Mouse (Mus musculus) left cerebral cortex, postnatal 14 days (tissue): ENCODE data around the gene Smyd4. TPM values are rescaled to one million over a fixed set of nuclear protein-coding genes. Genes with fewer than 3 reads are reported as not detected.
"Not testable (repeated sequence)": the region's sequence is repeated elsewhere in the genome, so short reads cannot be mapped to it uniquely, and the experiment has no call there.

Experiments used
- DNase-seq, 2 experiments: peaks; one replicate each; pipeline ENCODE4 v3.0.0; 2021 to 2022; ENCODE audit warnings: low spot score in 2 of 2, mixed read lengths in 1 of 2
- intact Hi-C: fragments of 180-260 bp; cut with DNase I; formaldehyde crosslinking; loops from one replicate; pipeline ENCODE4 v1.15.1; 2025
- total RNA-seq, 2 experiments: library from RNA; stranded (reverse); gene quantifications; 2 replicates each; pipeline ENCODE4 v1.2.3; 2021

Smyd4 gene
- total RNA-seq, 2 experiments from 2014 or later = 10.6 to 11.6 TPM

DNA sequence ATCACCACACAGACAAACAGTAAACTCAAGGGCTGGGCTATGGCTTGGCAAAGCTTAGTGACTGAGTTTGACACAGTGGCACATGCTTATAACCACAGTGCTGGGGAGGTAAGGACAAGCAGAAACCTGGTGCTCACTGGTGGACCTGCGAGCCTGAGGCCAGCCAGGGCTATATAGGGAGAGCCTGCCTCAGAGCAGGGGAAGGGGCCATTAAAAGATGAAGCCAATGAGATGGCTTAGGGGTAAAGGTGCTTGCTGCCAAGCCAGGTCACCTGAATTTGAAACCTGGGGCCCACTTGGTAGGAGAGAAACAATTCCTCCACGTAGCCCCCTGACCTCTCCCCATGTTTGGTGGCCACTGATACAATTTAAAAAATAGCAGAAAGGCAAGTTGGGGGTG lies 5.1 kb upstream of the Smyd4 start:
- intact Hi-C loops = no loop called here
- DNase-seq = no peak

DNA sequence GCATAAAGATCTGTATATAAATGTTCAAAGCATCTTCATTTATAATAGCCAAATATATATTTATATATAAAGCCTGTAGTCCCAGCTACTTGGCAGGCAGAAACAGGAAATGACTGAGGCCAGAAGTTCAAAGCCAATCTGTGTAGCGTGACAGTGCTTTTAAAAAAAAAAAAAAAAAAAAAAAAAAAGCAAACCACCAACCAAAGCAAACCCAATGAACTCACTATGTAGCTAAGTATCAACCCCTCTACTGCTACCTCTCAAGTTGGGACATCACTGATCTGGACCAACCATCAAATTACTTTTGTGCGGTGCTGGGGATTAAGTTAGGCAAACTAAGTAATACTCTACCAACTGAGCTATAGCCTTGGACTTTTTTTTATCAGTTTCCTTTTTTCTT lies 4.1 kb upstream of the Smyd4 start:
- no peak for DNase-seq
- intact Hi-C loops = no loop called here

DNA sequence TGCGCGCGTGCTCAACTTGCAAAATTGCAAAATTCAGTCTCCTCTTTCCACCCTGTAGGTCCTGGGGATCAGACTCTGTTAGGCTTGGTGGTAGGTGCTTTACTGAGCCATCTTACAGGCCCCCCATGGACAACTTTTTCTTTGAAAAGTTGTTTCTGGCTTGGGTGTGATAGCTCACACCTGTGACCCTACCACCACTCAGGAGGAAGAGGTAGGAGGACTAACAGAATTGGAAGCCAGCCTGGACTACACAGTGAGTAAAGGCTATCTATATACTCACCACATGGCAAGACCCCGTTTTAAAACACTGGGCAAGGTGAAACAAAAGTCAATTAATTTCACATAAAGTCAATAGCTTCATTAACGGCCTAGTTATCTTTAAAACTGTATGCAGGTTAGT lies 3.5 kb upstream of the Smyd4 start:
- intact Hi-C loops = no loop called here
- no peak for DNase-seq

- no peak for DNase-seq
- intact Hi-C loops = no loop called here
These were observed 1.6 kb upstream of the Smyd4 start for GRCm38 (mm10) chr11:75346556-75347187.

- no peak for DNase-seq
- intact Hi-C loops = no loop called here
These were observed 1.0 kb upstream of the Smyd4 start for GRCm38 (mm10) chr11:75347188-75347585.

DNA sequence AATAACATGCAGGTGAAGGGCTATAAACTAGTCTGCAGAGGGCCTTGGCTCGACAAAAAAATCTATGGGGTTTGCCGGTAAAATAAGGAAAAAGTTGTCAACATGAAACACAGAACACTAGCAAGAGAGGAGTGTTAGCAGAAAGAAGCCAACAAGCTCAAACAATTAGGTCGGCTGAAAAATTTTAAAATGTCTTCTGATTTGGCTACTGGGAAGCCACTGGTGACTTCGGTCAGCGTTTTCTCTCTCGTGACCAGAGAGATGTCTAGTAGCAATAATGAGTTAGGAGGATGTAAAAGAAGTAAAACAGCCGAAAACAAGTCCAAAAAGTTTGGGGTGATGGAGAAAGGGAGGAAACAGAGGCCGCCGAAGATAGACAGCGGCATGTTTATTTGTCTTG lies 637 bp upstream of the Smyd4 start:
- intact Hi-C loops = no loop called here
- no peak for DNase-seq

- no peak for DNase-seq
- intact Hi-C loops = no loop called here
These were observed 643 bp downstream of the Smyd4 start for GRCm38 (mm10) chr11:75348890-75349261.

DNA sequence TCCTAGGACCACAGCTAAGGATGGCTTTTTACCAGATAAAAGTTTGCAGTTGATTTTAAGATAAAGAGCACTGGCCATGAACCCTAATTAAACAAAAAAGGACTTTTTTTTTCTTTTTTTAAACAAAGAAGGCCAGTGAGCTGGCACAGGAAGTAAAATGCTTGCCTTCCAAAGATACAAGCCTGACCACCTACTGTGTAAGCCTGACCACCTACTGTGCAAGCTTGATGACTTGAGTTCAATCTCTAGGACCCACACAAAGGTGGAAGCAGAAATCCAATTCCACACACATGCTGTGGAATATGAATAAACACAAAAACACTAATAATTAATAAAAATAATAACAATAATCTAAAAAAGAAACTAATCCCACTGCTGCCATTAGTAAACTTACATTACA lies 3.0 kb downstream of the Smyd4 start:
- DNase-seq = no peak
- intact Hi-C loops = no loop called here

DNA sequence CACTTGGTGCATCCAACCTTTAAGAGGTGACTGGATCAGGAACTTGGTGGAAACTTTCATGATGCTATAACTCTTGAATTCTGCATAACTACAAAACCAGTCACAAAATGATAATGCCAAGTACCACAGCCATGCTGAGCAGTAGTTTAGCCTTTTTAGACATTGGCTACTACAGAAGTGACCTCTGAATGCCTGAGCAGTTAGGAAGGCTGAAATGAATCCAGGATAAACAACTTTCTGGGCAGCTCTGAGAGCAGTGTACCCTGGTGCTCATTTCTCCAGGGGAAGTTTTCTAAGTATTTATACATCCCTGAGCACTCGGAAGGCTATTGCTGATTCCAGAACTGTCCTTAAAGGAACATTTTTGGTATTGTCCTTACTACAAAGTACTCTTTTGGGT lies 7.2 kb downstream of the Smyd4 start:
- intact Hi-C loops = no loop called here
- no peak for DNase-seq

DNA sequence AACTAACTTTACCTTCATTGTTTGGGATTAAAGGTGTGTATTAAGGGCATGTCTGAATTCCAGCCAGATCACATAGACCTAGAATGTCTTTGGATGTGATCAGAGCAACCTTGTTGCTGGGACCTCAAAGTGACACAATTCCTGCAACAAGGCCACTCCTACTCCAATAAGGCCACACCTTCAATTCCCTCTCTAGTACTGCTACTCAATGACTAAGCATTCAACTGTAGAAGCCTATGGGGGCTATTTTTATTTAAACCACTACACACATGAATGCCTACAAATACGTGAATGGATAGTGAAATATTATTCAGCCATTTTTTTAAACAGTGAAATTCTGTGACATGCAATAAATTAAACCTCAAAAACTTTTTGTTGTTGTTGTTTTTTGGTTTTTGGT lies 28.9 kb downstream of the Smyd4 start:
- no peak for DNase-seq
- intact Hi-C loops = no loop called here

DNA sequence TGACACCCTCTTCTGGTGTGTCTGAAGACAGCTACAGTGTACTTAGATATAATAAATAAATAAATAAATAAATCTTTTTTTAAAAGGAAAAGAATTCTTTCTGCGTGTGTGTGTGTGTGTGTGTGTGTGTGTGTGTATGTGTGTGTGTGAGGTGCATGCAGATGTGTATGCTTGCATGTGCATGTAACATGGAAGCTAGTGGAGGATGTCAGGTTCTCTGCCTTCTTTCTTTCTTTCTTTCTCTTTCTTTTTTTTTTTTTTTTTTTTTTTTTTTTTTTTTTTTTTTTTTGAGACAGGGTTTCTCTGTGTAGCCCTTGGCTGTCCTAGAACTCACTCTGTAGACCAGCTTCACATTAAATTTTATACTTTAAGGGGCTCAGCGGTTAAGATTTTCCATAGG lies 30.6 kb downstream of the Smyd4 start:
- intact Hi-C loops, DNase-seq: not testable (repeated sequence)

GRCm38 (mm10) chr11:75383529-75383928 lies 35.3 kb downstream of the Smyd4 start:
- intact Hi-C loops = not testable (repeated sequence)

GRCm38 (mm10) chr11:75395611-75396010 lies 47.4 kb downstream of the Smyd4 start:
- DNase-seq = no peak
- intact Hi-C loops = loop anchor here (5.0 to 10.0 kb wide), 2 partner anchors 101 to 213 kb away; no protein-coding TSS in a partner anchor

More at GRCm38 (mm10) chr11:75383529-75383928, 35.3 kb downstream of the Smyd4 start:
- DNase-seq = not testable (repeated sequence)

DNA sequence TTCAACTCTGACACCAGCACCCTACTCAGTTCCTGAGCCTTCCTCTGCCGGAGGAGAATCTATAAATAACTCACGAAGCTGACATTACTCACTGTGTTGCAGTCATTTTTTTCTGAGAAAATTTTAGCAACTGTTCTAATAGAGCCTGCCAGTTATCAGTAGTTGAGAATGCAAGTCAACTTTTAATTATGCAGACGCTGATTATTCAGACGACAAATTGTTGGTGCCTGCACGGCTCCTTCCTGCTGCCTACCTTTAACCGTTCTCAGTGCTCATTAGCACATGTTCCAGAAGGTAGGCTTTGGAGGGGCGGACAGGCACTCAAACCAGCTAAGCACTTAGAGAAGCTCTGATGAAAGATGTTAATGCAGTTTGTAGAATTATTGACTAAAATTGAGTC lies 49.2 kb downstream of the Smyd4 start:
- intact Hi-C loops = loop anchor here (5.0 to 10.0 kb wide), 2 partner anchors 103 to 215 kb away; no protein-coding TSS in a partner anchor
- no peak for DNase-seq

DNA sequence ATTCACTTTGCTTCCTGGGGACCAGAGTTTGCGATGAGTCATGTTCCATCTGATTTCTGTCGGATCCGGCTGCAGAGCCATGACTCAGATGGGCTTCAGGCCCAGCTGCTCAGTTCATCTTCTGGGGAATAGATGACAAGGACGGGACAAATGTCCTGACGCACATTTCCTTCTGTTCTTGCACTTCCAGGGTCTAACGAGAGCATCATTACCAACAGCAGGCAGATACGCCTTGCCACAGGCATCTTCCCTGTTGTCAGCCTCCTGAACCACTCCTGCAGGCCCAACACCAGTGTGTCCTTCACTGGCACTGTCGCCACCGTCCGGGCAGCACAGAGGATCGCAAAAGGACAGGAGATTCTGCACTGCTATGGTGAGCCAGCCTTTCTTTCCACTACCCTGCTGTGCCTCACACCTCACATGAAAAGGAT lies 51.2 kb downstream of the Smyd4 start:
- peak; percentile 45 for DNase-seq
- intact Hi-C loops = loop anchor here (5.0 to 10.0 kb wide), 2 partner anchors 105 to 217 kb away; no protein-coding TSS in a partner anchor

DNA sequence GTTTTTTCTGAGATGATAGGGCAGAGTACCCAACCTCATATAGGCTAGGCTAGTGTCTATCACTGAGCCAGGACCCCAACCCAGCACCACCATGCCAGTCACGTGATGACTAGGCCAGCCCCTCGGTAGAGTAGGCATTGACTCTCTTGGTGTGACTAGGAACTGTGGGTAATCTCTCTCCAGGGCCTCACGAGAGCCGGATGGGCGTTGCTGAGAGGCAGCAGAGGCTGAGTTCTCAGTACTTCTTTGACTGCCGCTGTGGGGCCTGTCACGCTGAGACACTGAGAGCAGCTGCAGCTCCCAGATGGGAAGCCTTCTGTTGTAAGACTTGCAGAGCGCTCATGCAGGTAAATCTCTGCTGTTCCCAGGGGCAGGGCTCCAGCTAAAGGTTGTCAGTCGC lies 51.9 kb downstream of the Smyd4 start:
- peak; percentile 18 to 44 for DNase-seq
- intact Hi-C loops = loop anchor here (5.0 to 10.0 kb wide), 2 partner anchors 57 to 115 kb away; partner anchors contain the start of genes Rilp and Scarf1

GRCm38 (mm10) chr11:75402271-75402690 lies 54.0 kb downstream of the Smyd4 start:
- DNase-seq = peak; percentile 65 to 80
- intact Hi-C loops = loop anchor here (5.0 to 10.0 kb wide), 2 partner anchors 55 to 113 kb away; partner anchors contain the start of genes Rilp and Scarf1

DNA sequence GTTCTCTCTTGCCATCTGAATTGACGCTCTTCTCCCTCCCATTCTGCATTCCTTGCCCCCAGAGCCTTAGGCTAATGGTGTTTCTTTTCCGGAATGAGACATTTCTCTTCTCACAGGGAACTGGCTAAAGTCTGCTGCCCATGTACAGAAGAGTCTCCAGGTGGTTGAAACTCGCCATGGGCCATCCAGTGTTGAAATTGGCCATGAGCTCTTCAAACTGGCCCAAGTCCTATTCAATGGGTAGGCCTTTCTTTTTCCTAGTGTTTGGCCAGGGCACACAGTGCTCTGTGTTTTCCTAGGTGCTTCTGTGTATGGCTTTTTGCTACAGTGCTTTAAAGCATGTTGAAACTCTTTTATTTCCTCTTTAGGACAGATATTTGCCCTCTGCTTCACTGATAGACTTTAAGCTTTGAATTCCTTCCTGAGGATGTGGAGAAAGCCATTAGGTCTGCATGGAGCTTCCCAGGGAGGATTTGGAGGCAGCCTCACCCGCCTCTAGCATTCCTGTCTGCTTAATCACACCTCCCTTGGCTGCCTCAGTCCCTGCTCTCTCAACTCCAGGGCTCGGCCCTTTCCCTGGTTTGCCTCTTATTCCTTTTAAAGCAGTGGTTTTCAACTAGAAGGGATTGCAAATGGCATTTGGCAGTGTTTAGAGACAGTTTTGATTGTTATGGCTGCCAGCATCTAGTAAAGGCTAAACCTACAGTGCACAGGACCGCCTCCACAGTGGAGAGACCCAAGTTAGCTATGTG lies 55.2 kb downstream of the Smyd4 start:
- intact Hi-C loops = loop anchor here (5.0 to 10.0 kb wide), 2 partner anchors 54 to 111 kb away; partner anchors contain the start of genes Rilp and Scarf1
- no peak for DNase-seq

DNA sequence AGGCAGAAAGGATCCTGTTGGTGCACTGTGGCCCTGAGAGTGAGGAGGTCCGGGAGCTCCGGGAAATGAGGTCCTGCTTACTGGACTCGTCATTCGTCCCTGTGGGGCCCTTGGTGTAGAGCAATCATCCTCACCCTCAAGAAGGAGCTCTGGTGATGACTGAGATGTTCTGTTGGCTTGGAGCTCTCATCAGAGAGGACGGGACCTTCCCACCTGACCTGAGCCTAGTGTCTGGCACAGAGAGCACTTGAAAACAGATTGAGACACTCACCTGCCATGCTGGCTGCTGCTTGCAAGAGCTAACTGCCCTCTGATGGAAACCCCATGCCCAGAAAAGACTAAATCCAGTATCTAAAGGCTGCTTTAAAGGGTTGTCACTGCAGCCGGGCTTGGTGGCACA lies 56.6 kb downstream of the Smyd4 start:
- no peak for DNase-seq
- intact Hi-C loops = loop anchor here (5.0 to 10.0 kb wide), 2 partner anchors 52 to 110 kb away; partner anchors contain the start of genes Rilp and Scarf1

DNA sequence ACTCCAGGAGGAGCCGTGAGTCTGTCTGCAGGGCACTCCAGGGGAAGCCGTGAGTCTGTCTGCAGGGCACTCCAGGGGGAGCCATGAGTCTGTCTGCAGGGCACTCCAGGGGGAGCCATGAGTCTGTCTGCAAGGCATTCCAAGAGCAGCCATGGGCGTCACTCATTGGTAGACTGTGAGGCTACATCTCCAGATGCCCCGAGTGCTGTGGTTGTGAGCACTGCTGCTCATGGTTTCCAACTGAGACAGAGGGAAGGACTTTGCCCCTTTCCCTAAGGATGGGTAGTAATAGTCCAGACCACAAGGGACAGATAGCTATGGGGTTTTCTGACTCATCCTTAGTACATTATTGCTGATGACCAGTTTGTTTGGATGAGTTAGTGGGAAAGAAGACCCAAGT lies 57.9 kb downstream of the Smyd4 start:
- intact Hi-C loops = loop anchor here (10.0 kb wide), 1 partner anchor 109 kb away; the partner anchor contains the start of genes Rilp and Scarf1
- DNase-seq = no peak
